Mouse (Mus musculus) hindbrain, postnatal 0 days (tissue): ENCODE measurements around the gene Hoxd10. TPM values are rescaled to one million over a fixed set of nuclear protein-coding genes. Genes with fewer than 3 reads are reported as not detected.
A peak's percentile ranks its signal among the peaks of the same experiment; 100 is the strongest.

Experiments used
- ATAC-seq: fragments of 200-750 bp; cut with Nextera tagmentation; 2 replicates; pipeline ENCODE4 v1.8.0; 2017; ENCODE audit warnings: mild to moderate bottlenecking, moderate TSS enrichment, moderate library complexity
- DNase-seq: peaks from one replicate; pipeline ENCODE4 v3.0.0-alpha.2; 2015; ENCODE audit warnings: low spot score
- H3K27ac ChIP-seq: fragments of 300-500 bp; sonication (generic); 2 replicates; pipeline ENCODE4 v1.5.1; 2014; ENCODE audit warnings: mild to moderate bottlenecking
- H3K27me3 ChIP-seq: fragments of 300-500 bp; sonication (generic); 2 replicates; pipeline ENCODE4 v1.6.1; 2014; ENCODE audit warnings: low read length, mixed read lengths; ENCODE audit not compliant: insufficient read depth
- H3K36me3 ChIP-seq: fragments of 300-500 bp; sonication (generic); 2 replicates; pipeline ENCODE4 v1.6.1; 2014; ENCODE audit warnings: low read length, mixed read lengths; ENCODE audit not compliant: insufficient read depth
- H3K4me1 ChIP-seq: fragments of 300-500 bp; sonication (generic); 2 replicates; pipeline ENCODE4 v1.6.1; 2014; ENCODE audit warnings: antibody characterized with exemption, low read length, mixed read lengths; ENCODE audit not compliant: insufficient read depth
- H3K4me2 ChIP-seq: fragments of 300-500 bp; sonication (generic); 2 replicates; pipeline ENCODE4 v1.6.1; 2014; ENCODE audit warnings: low read depth, mild to moderate bottlenecking, low read length, moderate library complexity, mixed read lengths
- H3K4me3 ChIP-seq: fragments of 300-500 bp; sonication (generic); 2 replicates; pipeline ENCODE4 v1.5.1; 2014; ENCODE audit warnings: low read length
- H3K9ac ChIP-seq: fragments of 300-500 bp; sonication (generic); replicated peaks from 2 replicates; pipeline ENCODE4 v1.6.1; 2014; ENCODE audit warnings: mild to moderate bottlenecking, low read length, moderate library complexity, mixed read lengths
- H3K9me3 ChIP-seq: fragments of 300-500 bp; sonication (generic); 2 replicates; pipeline ENCODE4 v1.6.1; 2016; ENCODE audit warnings: low read length, mixed read lengths
- CTCF ChIP-seq: IDR thresholded peaks from 2 replicates; pipeline ENCODE4 v1.5.1; 2016; ENCODE audit warnings: antibody characterized with exemption, control low read depth, low read depth
- WGBS: fragments of 180-500 bp; shearing (Covaris S2); extraction: QIAGEN DNeasy Blood & Tissue Kit; methylation state at CpG from one replicate; pipeline ENCODE4 v1.1.7; 2014; 5-methylcytosine and 5-hydroxymethylcytosine counted together
- polyA plus RNA-seq: library from polyadenylated mRNA; unstranded; fragments of >200 nt; fragmentation: Nextera tagmentation; extraction: Ambion mirVana; gene quantifications from 2 replicates; pipeline ENCODE4 v1.2.1, GENCODE M21; 2015
- total RNA-seq: library from RNA; depleted of rRNA; stranded (reverse); fragments of >200 nt; gene quantifications from 2 replicates; pipeline ENCODE4 v1.2.3, GENCODE M21; 2014; rRNA removed

Gene Hoxd10
- total RNA-seq (not detected in 2 replicates), polyA plus RNA-seq (not detected in 2 replicates)

GRCm38 (mm10) chr2:74691022-74691951 is at the start of gene Hoxd10:
Gene Hoxd10 (plus strand): TSS chr2:74691924.
- Histone ChIP-seq H3K4me1 (no peaks in the 10 kb centered on the region), H3K27me3 (peaks cover 90% of the 10 kb centered on the region), H3K4me3 (no peak within 1 kb of the TSS), H3K36me3 (no peaks in the 10 kb centered on the region), H3K27ac (no peak within 1 kb of the TSS), H3K9me3 (peaks cover 3% of the 10 kb centered on the region; the same call in 1 of the 2 replicates), H3K4me2 (no peak within 1 kb of the TSS), H3K9ac (no peak within 1 kb of the TSS)
- peak; percentile 35; the same call in 1 of the 2 replicates for TF ChIP-seq CTCF
- peak; percentile 68 for DNase-seq
- under 1% methylated on average over 56 of the region's 56 CpGs for WGBS
- peak; percentile 61; the same call in 1 of the 2 replicates for ATAC-seq

- no peak for TF ChIP-seq CTCF
- Histone ChIP-seq H3K27ac (no peak overlapping the region), H3K9ac (no peak overlapping the region), H3K36me3 (no peaks in the 10 kb centered on the region), H3K4me3 (no peak overlapping the region), H3K4me1 (no peaks in the 10 kb centered on the region), H3K27me3 (peaks cover 35% of the 10 kb centered on the region), H3K4me2 (no peak overlapping the region), H3K9me3 (0 out of 2 replicates have a peak, but pooled peaks cover 2% of the 10 kb centered on the region)
- ATAC-seq = no peak
- no peak for DNase-seq
- whole genome bisulfite sequencing = 63% methylated on average over 5 of the region's 5 CpGs
Measured at GRCm38 (mm10) chr2:74642431-74642830, 49.3 kb upstream of the Hoxd10 start.

- DNase-seq = no peak
- TF ChIP-seq CTCF = no peak
- peaks cover 62% of the 10 kb centered on the region for H3K27me3 ChIP-seq
- no peak overlapping the region for H3K27ac ChIP-seq
- H3K9me3 ChIP-seq = no peaks in the 10 kb centered on the region
- H3K4me3 ChIP-seq = no peak overlapping the region
- H3K4me2 ChIP-seq = no peak overlapping the region
- no peak for ATAC-seq
- H3K36me3 ChIP-seq = no peaks in the 10 kb centered on the region
- WGBS = 84% methylated on average over 3 of the region's 3 CpGs
- H3K9ac ChIP-seq = no peak overlapping the region
- H3K4me1 ChIP-seq = no peaks in the 10 kb centered on the region
Measured at GRCm38 (mm10) chr2:74645631-74646030, 46.1 kb upstream of the Hoxd10 start.

GRCm38 (mm10) chr2:74647082-74647864 is 44.5 kb upstream of the Hoxd10 start:
- H3K36me3 ChIP-seq = no peaks in the 10 kb centered on the region
- H3K27me3 ChIP-seq = peaks cover 77% of the 10 kb centered on the region
- H3K4me1 ChIP-seq = no peaks in the 10 kb centered on the region
- no peak overlapping the region for H3K27ac ChIP-seq
- TF ChIP-seq CTCF = no peak
- no peak overlapping the region for H3K4me2 ChIP-seq
- DNase-seq (no peak), ATAC-seq (no peak)
- 15% methylated on average over 7 of the region's 7 CpGs for WGBS
- H3K4me3 ChIP-seq = no peak overlapping the region
- no peaks in the 10 kb centered on the region for H3K9me3 ChIP-seq
- H3K9ac ChIP-seq = no peak overlapping the region

GRCm38 (mm10) chr2:74652996-74653340 is 38.8 kb upstream of the Hoxd10 start:
- Histone ChIP-seq H3K36me3 (no peaks in the 10 kb centered on the region), H3K27ac (no peak overlapping the region), H3K9ac (no peak overlapping the region), H3K9me3 (no peaks in the 10 kb centered on the region), H3K4me2 (no peak overlapping the region), H3K27me3 (peaks cover 82% of the 10 kb centered on the region), H3K4me1 (no peaks in the 10 kb centered on the region), H3K4me3 (no peak overlapping the region)
- ATAC-seq (no peak), DNase-seq (no peak)
- 46% methylated on average over 2 of the region's 2 CpGs for WGBS
- TF ChIP-seq CTCF = no peak

- Histone ChIP-seq H3K4me3 (no peak overlapping the region), H3K4me1 (no peaks in the 10 kb centered on the region), H3K27me3 (peaks cover 84% of the 10 kb centered on the region), H3K36me3 (no peaks in the 10 kb centered on the region), H3K9me3 (no peaks in the 10 kb centered on the region), H3K27ac (no peak overlapping the region), H3K4me2 (no peak overlapping the region), H3K9ac (no peak overlapping the region)
- TF ChIP-seq CTCF = no peak
- no peak for ATAC-seq
- DNase-seq = no peak
- WGBS = 14% methylated on average over 17 of the region's 17 CpGs
Measured at GRCm38 (mm10) chr2:74653781-74654535, 37.8 kb upstream of the Hoxd10 start.
